Mouse (Mus musculus): Measurements from ENCODE around the gene Ipo8. TPM values are rescaled to one million over a fixed set of nuclear protein-coding genes. Genes with fewer than 3 reads are reported as not detected.

Gene Ipo8
- 29.4 TPM in 2 replicates for polyA plus RNA-seq (2016; fragmentation: Nextera tagmentation; extraction: Ambion mirVana)

GRCm38 (mm10) chr6:148830748-148831727 is at the start of gene Ipo8:
Ipo8 (minus strand) TSS chr6:148831467.
- H3K9me3 ChIP-seq, result peaks cover 3% of the 10 kb centered on the region; the same call in 1 of the 2 replicates
- no peak within 1 kb of the TSS; the same call in 1 of the 2 replicates for H3K27ac ChIP-seq (replicated peaks)
- peak within 1 kb of the TSS; percentile 69 for H3K9ac ChIP-seq (replicated peaks)
- WGBS, result 1% methylated on average over 47 of the region's 47 CpGs
- peaks cover 19% of the 10 kb centered on the region for H3K4me1 ChIP-seq
- H3K36me3 ChIP-seq, result no peaks in the 10 kb centered on the region
- H3K4me3 ChIP-seq, result peak within 1 kb of the TSS; percentile 71
- ATAC-seq (ENCODE audit: low FRiP score, low read depth), result peak; percentile 98
- peak within 1 kb of the TSS; percentile 89 for H3K4me2 ChIP-seq (replicated peaks)
- H3K27me3 ChIP-seq, result no peaks in the 10 kb centered on the region

GRCm38 (mm10) chr6:148873911-148874310 is 42.6 kb upstream of the Ipo8 start:
- no peaks in the 10 kb centered on the region; the same call in 1 of the 2 replicates for H3K4me1 ChIP-seq
- no peaks in the 10 kb centered on the region for H3K9me3 ChIP-seq
- H3K4me2 ChIP-seq (replicated peaks), result no peak overlapping the region
- H3K9ac ChIP-seq (replicated peaks), result no peak overlapping the region
- H3K27ac ChIP-seq (replicated peaks), result no peak overlapping the region
- no peak overlapping the region for H3K4me3 ChIP-seq
- peaks cover 2% of the 10 kb centered on the region; the same call in 1 of the 2 replicates for H3K36me3 ChIP-seq
- H3K27me3 ChIP-seq, result no peaks in the 10 kb centered on the region
- WGBS, result 94% methylated on average over 1 of the region's 1 CpGs
- no peak for ATAC-seq (ENCODE audit: low FRiP score, low read depth)

- no peaks in the 10 kb centered on the region for H3K9me3 ChIP-seq
- H3K4me1 ChIP-seq, result no peaks in the 10 kb centered on the region
- no peaks in the 10 kb centered on the region for H3K27me3 ChIP-seq
- no peak overlapping the region for H3K4me3 ChIP-seq
- peaks cover 4% of the 10 kb centered on the region; the same call in 1 of the 2 replicates for H3K36me3 ChIP-seq
- ATAC-seq (ENCODE audit: low FRiP score, low read depth), result no peak
- no peak overlapping the region for H3K9ac ChIP-seq (replicated peaks)
- H3K4me2 ChIP-seq (replicated peaks), result no peak overlapping the region
- H3K27ac ChIP-seq (replicated peaks), result no peak overlapping the region
These were observed 14.4 kb upstream of the Ipo8 start for GRCm38 (mm10) chr6:148845629-148846028.

GRCm38 (mm10) chr6:148841760-148842159 is 10.5 kb upstream of the Ipo8 start:
- Histone ChIP-seq H3K9me3 (no peaks in the 10 kb centered on the region), H3K4me1 (no peaks in the 10 kb centered on the region), H3K27me3 (no peaks in the 10 kb centered on the region), H3K4me2 (replicated peaks) (no peak overlapping the region), H3K36me3 (peaks cover 3% of the 10 kb centered on the region; the same call in 1 of the 2 replicates), H3K4me3 (no peak overlapping the region), H3K27ac (replicated peaks) (no peak overlapping the region), H3K9ac (replicated peaks) (no peak overlapping the region)
- ATAC-seq (ENCODE audit: low FRiP score, low read depth), result no peak
- 93% methylated on average over 1 of the region's 1 CpGs for WGBS

GRCm38 (mm10) chr6:148838460-148838859 is 7.2 kb upstream of the Ipo8 start:
- Histone ChIP-seq H3K4me1 (no peaks in the 10 kb centered on the region), H3K36me3 (peaks cover 3% of the 10 kb centered on the region; the same call in 1 of the 2 replicates), H3K27me3 (no peaks in the 10 kb centered on the region), H3K4me3 (no peak overlapping the region), H3K9me3 (peaks cover 3% of the 10 kb centered on the region; the same call in 1 of the 2 replicates), H3K9ac (replicated peaks) (no peak overlapping the region), H3K27ac (replicated peaks) (no peak overlapping the region), H3K4me2 (replicated peaks) (no peak overlapping the region)
- ATAC-seq (ENCODE audit: low FRiP score, low read depth), result no peak

GRCm38 (mm10) chr6:148831728-148832121 is 458 bp upstream of the Ipo8 start:
- Histone ChIP-seq H3K27ac (replicated peaks) (no peak overlapping the region; the same call in 1 of the 2 replicates), H3K4me3 (peak overlapping the region; percentile 71), H3K9me3 (peaks cover 3% of the 10 kb centered on the region; the same call in 1 of the 2 replicates), H3K4me1 (peaks cover 19% of the 10 kb centered on the region), H3K4me2 (replicated peaks) (peak overlapping the region; percentile 89), H3K9ac (replicated peaks) (peak overlapping the region; percentile 34; the same call in 1 of the 2 replicates), H3K27me3 (no peaks in the 10 kb centered on the region), H3K36me3 (no peaks in the 10 kb centered on the region)
- ATAC-seq (ENCODE audit: low FRiP score, low read depth), result no peak; the same call in 1 of the 2 replicates
- WGBS, result 34% methylated on average over 3 of the region's 3 CpGs

- Histone ChIP-seq H3K4me1 (peaks cover 19% of the 10 kb centered on the region), H3K27ac (replicated peaks) (no peak overlapping the region), H3K36me3 (no peaks in the 10 kb centered on the region), H3K9me3 (peaks cover 3% of the 10 kb centered on the region; the same call in 1 of the 2 replicates), H3K27me3 (no peaks in the 10 kb centered on the region), H3K4me2 (replicated peaks) (peak overlapping the region; percentile 89), H3K4me3 (peak overlapping the region; percentile 71), H3K9ac (replicated peaks) (peak overlapping the region; percentile 69)
- WGBS, result 12% methylated on average over 3 of the region's 3 CpGs
- ATAC-seq (ENCODE audit: low FRiP score, low read depth), result no peak
These were observed 916 bp downstream of the Ipo8 start for GRCm38 (mm10) chr6:148830355-148830747.

GRCm38 (mm10) chr6:148826119-148826518 is 5.1 kb downstream of the Ipo8 start:
- peaks cover 14% of the 10 kb centered on the region for H3K4me1 ChIP-seq
- ATAC-seq (ENCODE audit: low FRiP score, low read depth), result no peak
- H3K4me3 ChIP-seq, result no peak overlapping the region
- WGBS, result 93% methylated on average over 4 of the region's 4 CpGs
- H3K9ac ChIP-seq (replicated peaks), result no peak overlapping the region
- H3K27me3 ChIP-seq, result no peaks in the 10 kb centered on the region
- H3K4me2 ChIP-seq (replicated peaks), result no peak overlapping the region
- peaks cover 13% of the 10 kb centered on the region for H3K36me3 ChIP-seq
- H3K9me3 ChIP-seq, result no peaks in the 10 kb centered on the region
- no peak overlapping the region for H3K27ac ChIP-seq (replicated peaks)

- peaks cover 58% of the 10 kb centered on the region for H3K36me3 ChIP-seq
- H3K4me2 ChIP-seq (replicated peaks), result no peak overlapping the region
- H3K27me3 ChIP-seq, result no peaks in the 10 kb centered on the region
- H3K4me3 ChIP-seq, result no peak overlapping the region
- ATAC-seq (ENCODE audit: low FRiP score, low read depth), result no peak
- no peaks in the 10 kb centered on the region for H3K4me1 ChIP-seq
- WGBS, result 93% methylated on average over 4 of the region's 4 CpGs
- no peak overlapping the region for H3K27ac ChIP-seq (replicated peaks)
- no peaks in the 10 kb centered on the region for H3K9me3 ChIP-seq
- H3K9ac ChIP-seq (replicated peaks), result no peak overlapping the region
These were observed 12.5 kb downstream of the Ipo8 start for GRCm38 (mm10) chr6:148818624-148819343.

- H3K4me2 ChIP-seq (replicated peaks), result no peak overlapping the region
- H3K4me1 ChIP-seq, result no peaks in the 10 kb centered on the region
- no peaks in the 10 kb centered on the region for H3K27me3 ChIP-seq
- no peak for ATAC-seq (ENCODE audit: low FRiP score, low read depth)
- no peak overlapping the region for H3K4me3 ChIP-seq
- H3K36me3 ChIP-seq, result peaks cover 65% of the 10 kb centered on the region
- WGBS, result 93% methylated on average over 5 of the region's 5 CpGs
- no peaks in the 10 kb centered on the region for H3K9me3 ChIP-seq
- H3K27ac ChIP-seq (replicated peaks), result no peak overlapping the region
- no peak overlapping the region for H3K9ac ChIP-seq (replicated peaks)
These were observed 14.5 kb downstream of the Ipo8 start for GRCm38 (mm10) chr6:148816751-148817150.

GRCm38 (mm10) chr6:148811117-148811516 is 20.1 kb downstream of the Ipo8 start:
- Histone ChIP-seq H3K27ac (replicated peaks) (no peak overlapping the region), H3K36me3 (peaks cover 70% of the 10 kb centered on the region), H3K4me3 (no peak overlapping the region), H3K9me3 (no peaks in the 10 kb centered on the region), H3K4me1 (no peaks in the 10 kb centered on the region), H3K9ac (replicated peaks) (no peak overlapping the region), H3K27me3 (no peaks in the 10 kb centered on the region), H3K4me2 (replicated peaks) (no peak overlapping the region)
- 91% methylated on average over 2 of the region's 2 CpGs for WGBS
- ATAC-seq (ENCODE audit: low FRiP score, low read depth), result no peak

GRCm38 (mm10) chr6:148799773-148800172 is 31.5 kb downstream of the Ipo8 start:
- Histone ChIP-seq H3K4me3 (no peak overlapping the region), H3K4me1 (no peaks in the 10 kb centered on the region), H3K9me3 (no peaks in the 10 kb centered on the region), H3K9ac (replicated peaks) (no peak overlapping the region), H3K4me2 (replicated peaks) (no peak overlapping the region), H3K27me3 (no peaks in the 10 kb centered on the region), H3K27ac (replicated peaks) (no peak overlapping the region), H3K36me3 (peaks cover 61% of the 10 kb centered on the region)
- WGBS, result 89% methylated on average over 4 of the region's 4 CpGs
- ATAC-seq (ENCODE audit: low FRiP score, low read depth), result no peak
